Mouse (Mus musculus) stomach, postnatal 0 days (tissue): Measurements from ENCODE around the gene Rptor.

Source experiments
- CTCF ChIP-seq: IDR thresholded peaks from 2 replicates; pipeline ENCODE4 v1.5.1; 2016; ENCODE audit warnings: antibody characterized with exemption, low read depth, mild to moderate bottlenecking, moderate library complexity
- EP300 ChIP-seq: optimal IDR thresholded peaks from 2 replicates; pipeline ENCODE3; 2016; ENCODE audit warnings: antibody characterized with exemption

- TF ChIP-seq CTCF (no peak), EP300 (no peak)
These were observed 183.1 kb downstream of the Rptor start for GRCm38 (mm10) chr11:119785661-119786384.
